Mouse (Mus musculus) intestine, embryonic 15.5 days (tissue): ENCODE results near the gene Ush2a. TPM values are rescaled to one million over a fixed set of nuclear protein-coding genes. Genes with fewer than 3 reads are reported as not detected.
A peak's percentile ranks its signal among the peaks of the same experiment; 100 is the strongest.

Experiments used
- ATAC-seq: fragments of 200-750 bp; cut with Nextera tagmentation; 2 replicates; pipeline ENCODE4 v1.8.0; 2017; ENCODE audit warnings: moderate TSS enrichment, moderate library complexity
- H3K27ac ChIP-seq: fragments of 300-500 bp; sonication (generic); 2 replicates; pipeline ENCODE4 v1.5.1; 2015; ENCODE audit warnings: mild to moderate bottlenecking, inconsistent platforms
- H3K27me3 ChIP-seq: fragments of 300-500 bp; sonication (generic); replicated peaks from 2 replicates; pipeline ENCODE4 v1.6.1; 2015; ENCODE audit warnings: inconsistent platforms
- H3K36me3 ChIP-seq: fragments of 300-500 bp; sonication (generic); 2 replicates; pipeline ENCODE4 v1.6.1; 2015; ENCODE audit warnings: inconsistent platforms
- H3K4me1 ChIP-seq: fragments of 300-500 bp; sonication (generic); replicated peaks from 2 replicates; pipeline ENCODE4 v1.6.1; 2015; ENCODE audit warnings: inconsistent platforms
- H3K4me2 ChIP-seq: fragments of 300-500 bp; sonication (generic); replicated peaks from 2 replicates; pipeline ENCODE4 v1.6.1; 2015; ENCODE audit warnings: mild to moderate bottlenecking, inconsistent platforms
- H3K4me3 ChIP-seq: fragments of 300-500 bp; sonication (generic); replicated peaks from 2 replicates; pipeline ENCODE4 v1.5.1; 2015; ENCODE audit warnings: inconsistent platforms
- H3K9ac ChIP-seq: fragments of 300-500 bp; sonication (generic); 2 replicates; pipeline ENCODE4 v1.6.1; 2015; ENCODE audit warnings: inconsistent platforms
- H3K9me3 ChIP-seq: fragments of 300-500 bp; sonication (generic); 2 replicates; pipeline ENCODE4 v1.6.1; 2016; ENCODE audit warnings: inconsistent platforms
- WGBS: fragments of 180-500 bp; shearing (Covaris S2); methylation state at CpG from one replicate; pipeline ENCODE4 v1.1.7; 2015; 5-methylcytosine and 5-hydroxymethylcytosine counted together
- polyA plus RNA-seq: library from polyadenylated mRNA; unstranded; fragments of >200 nt; fragmentation: Nextera tagmentation; extraction: Ambion mirVana; gene quantifications from 2 replicates; pipeline ENCODE4 v1.2.1, GENCODE M21; 2015

Ush2a gene
- polyA plus RNA-seq, 1 experiment from 2014 or later = 0.04 TPM

- Histone ChIP-seq H3K36me3 (peaks cover 34% of the 10 kb centered on the region), H3K4me3 (no peak overlapping the region), H3K4me1 (no peaks in the 10 kb centered on the region), H3K27ac (no peak overlapping the region), H3K9ac (no peak overlapping the region), H3K4me2 (no peak overlapping the region), H3K9me3 (no peaks in the 10 kb centered on the region), H3K27me3 (no peaks in the 10 kb centered on the region)
- WGBS = 86% methylated on average over 16 of the region's 16 CpGs
- ATAC-seq = peak; percentile 41
These were observed 712.1 kb downstream of the Ush2a start for GRCm38 (mm10) chr1:188973926-188974325.

GRCm38 (mm10) chr1:188980050-188980449, 718.2 kb downstream of the Ush2a start:
- Histone ChIP-seq H3K27ac (no peak overlapping the region), H3K9ac (no peak overlapping the region), H3K4me1 (no peaks in the 10 kb centered on the region), H3K4me3 (no peak overlapping the region), H3K4me2 (no peak overlapping the region), H3K9me3 (no peaks in the 10 kb centered on the region), H3K36me3 (peaks cover 48% of the 10 kb centered on the region), H3K27me3 (no peaks in the 10 kb centered on the region)
- ATAC-seq = peak; percentile 43; the same call in 1 of the 2 replicates
- 17% methylated on average over 3 of the region's 3 CpGs for WGBS

- no peak for ATAC-seq
- Histone ChIP-seq H3K9ac (no peak overlapping the region), H3K4me3 (no peak overlapping the region), H3K4me1 (no peaks in the 10 kb centered on the region), H3K4me2 (no peak overlapping the region), H3K27ac (no peak overlapping the region), H3K36me3 (peaks cover 33% of the 10 kb centered on the region), H3K9me3 (no peaks in the 10 kb centered on the region), H3K27me3 (no peaks in the 10 kb centered on the region)
- WGBS = 43% methylated on average over 4 of the region's 4 CpGs
These were observed 731.4 kb downstream of the Ush2a start for GRCm38 (mm10) chr1:188993218-188993617.

- no peak overlapping the region for H3K9ac ChIP-seq
- ATAC-seq = no peak
- peaks cover 16% of the 10 kb centered on the region for H3K36me3 ChIP-seq
- no peak overlapping the region for H3K4me2 ChIP-seq
- H3K9me3 ChIP-seq = no peaks in the 10 kb centered on the region
- 95% methylated on average over 3 of the region's 3 CpGs for WGBS
- H3K4me3 ChIP-seq = no peak overlapping the region
- no peak overlapping the region for H3K27ac ChIP-seq
- no peaks in the 10 kb centered on the region for H3K27me3 ChIP-seq
- H3K4me1 ChIP-seq = no peaks in the 10 kb centered on the region
These were observed 736.1 kb downstream of the Ush2a start for GRCm38 (mm10) chr1:188997921-188998320.

DNA sequence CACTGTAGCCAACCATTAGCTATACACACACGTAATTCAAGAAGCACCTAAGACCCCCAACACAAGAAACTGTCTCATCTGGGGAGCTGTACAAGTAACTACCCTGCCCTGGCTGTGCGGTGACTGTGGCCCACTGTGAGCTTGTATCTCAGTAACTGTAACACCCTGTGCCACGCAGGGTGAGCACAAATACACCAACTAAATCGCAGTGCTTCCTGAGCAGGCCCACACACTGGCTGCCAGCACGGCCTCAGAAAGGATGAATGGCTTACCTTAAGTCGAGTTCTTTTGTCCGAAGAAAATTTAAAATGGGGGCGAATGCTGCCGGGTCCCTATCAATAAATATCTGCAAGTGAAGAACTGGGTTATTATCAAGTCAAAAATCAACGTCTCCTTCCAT, 738.2 kb downstream of the Ush2a start:
- 92% methylated on average over 10 of the region's 10 CpGs for WGBS
- Histone ChIP-seq H3K4me1 (peaks cover 3% of the 10 kb centered on the region; the same call in 1 of the 2 replicates), H3K9me3 (no peaks in the 10 kb centered on the region), H3K4me3 (no peak overlapping the region), H3K27me3 (no peaks in the 10 kb centered on the region), H3K4me2 (no peak overlapping the region), H3K27ac (no peak overlapping the region), H3K9ac (no peak overlapping the region), H3K36me3 (peaks cover 16% of the 10 kb centered on the region)
- no peak for ATAC-seq

- Histone ChIP-seq H3K9ac (no peak overlapping the region), H3K36me3 (peaks cover 3% of the 10 kb centered on the region), H3K27ac (no peak overlapping the region), H3K27me3 (no peaks in the 10 kb centered on the region), H3K4me1 (peaks cover 15% of the 10 kb centered on the region; the same call in 1 of the 2 replicates), H3K4me3 (no peak overlapping the region), H3K4me2 (no peak overlapping the region), H3K9me3 (no peaks in the 10 kb centered on the region)
- ATAC-seq = no peak
- WGBS = 90% methylated on average over 12 of the region's 12 CpGs
These were observed 740.0 kb downstream of the Ush2a start for GRCm38 (mm10) chr1:189001815-189002214.

DNA sequence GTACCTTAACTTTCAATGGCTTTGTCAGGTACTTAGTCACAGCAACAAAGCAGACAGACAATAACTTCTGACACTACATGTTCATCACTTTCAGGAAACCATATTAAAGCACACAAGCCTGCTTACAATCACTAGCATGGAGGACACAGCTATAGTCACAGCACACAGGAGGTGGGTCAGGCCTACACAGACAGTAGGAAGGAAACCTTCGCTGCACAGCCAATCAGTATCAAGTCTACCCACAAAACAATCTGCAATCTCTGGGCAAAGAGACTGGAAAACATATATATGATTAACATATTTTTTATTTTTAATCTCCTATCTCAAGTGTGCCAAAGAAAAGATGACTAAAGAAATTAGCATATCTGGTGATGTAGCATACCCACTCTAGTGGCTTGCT, 743.0 kb downstream of the Ush2a start:
- Histone ChIP-seq H3K4me1 (peaks cover 16% of the 10 kb centered on the region; the same call in 1 of the 2 replicates), H3K4me3 (no peak overlapping the region), H3K36me3 (no peaks in the 10 kb centered on the region), H3K27me3 (no peaks in the 10 kb centered on the region), H3K9me3 (no peaks in the 10 kb centered on the region), H3K4me2 (no peak overlapping the region), H3K27ac (no peak overlapping the region), H3K9ac (no peak overlapping the region)
- ATAC-seq = no peak
- 95% methylated on average over 1 of the region's 1 CpGs for WGBS

DNA sequence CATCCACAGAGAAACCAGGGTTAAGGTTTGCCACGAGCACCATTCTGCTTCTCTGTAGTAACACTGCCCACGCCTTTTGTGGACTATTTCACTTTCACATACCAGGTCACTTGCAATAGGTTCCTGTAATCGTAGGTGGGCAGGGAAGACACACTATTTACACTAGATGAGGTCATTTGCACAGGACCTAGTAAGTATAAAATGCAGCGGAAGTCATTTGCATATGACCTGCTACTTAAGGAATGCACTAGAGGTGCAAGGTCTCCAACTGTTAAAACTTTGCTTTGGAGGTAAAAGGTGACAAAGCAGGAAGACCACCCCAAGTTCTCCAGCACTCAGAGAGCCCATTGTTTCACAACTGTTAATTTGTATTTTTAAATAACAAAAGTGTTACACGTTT, 744.4 kb downstream of the Ush2a start:
- H3K27ac ChIP-seq = no peak overlapping the region
- peak overlapping the region; percentile 86 for H3K4me2 ChIP-seq
- H3K27me3 ChIP-seq = no peaks in the 10 kb centered on the region
- peaks cover 16% of the 10 kb centered on the region; the same call in 1 of the 2 replicates for H3K4me1 ChIP-seq
- ATAC-seq = peak; percentile 68
- 46% methylated on average over 5 of the region's 5 CpGs for WGBS
- H3K36me3 ChIP-seq = no peaks in the 10 kb centered on the region
- no peak overlapping the region for H3K9ac ChIP-seq
- H3K4me3 ChIP-seq = peak overlapping the region; percentile 95; the same call in 1 of the 2 replicates
- H3K9me3 ChIP-seq = no peaks in the 10 kb centered on the region

DNA sequence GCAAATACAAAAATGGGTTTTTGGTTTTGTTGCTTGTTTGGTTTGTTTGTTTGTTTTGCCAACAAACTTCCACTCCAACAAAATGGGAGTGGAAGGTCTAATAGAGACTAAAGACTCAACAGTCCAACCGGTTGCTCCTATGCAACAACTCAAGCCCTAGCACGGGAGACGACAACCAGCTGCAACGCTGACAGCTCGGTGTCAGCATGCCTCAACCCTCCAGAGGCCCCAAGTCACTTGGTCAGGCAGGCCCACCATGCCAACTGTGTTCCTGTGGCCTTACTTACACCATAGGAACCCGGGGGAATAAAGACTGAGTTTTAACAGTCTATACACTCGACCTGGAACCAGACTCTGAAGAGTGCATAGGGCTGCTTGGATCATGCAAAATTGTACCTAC, 745.0 kb downstream of the Ush2a start:
- no peak overlapping the region for H3K27ac ChIP-seq
- no peaks in the 10 kb centered on the region for H3K36me3 ChIP-seq
- H3K4me2 ChIP-seq = peak overlapping the region; percentile 86
- peak overlapping the region; percentile 95 for H3K4me3 ChIP-seq
- H3K4me1 ChIP-seq = peaks cover 16% of the 10 kb centered on the region; the same call in 1 of the 2 replicates
- peak; percentile 27 for ATAC-seq
- no peaks in the 10 kb centered on the region for H3K9me3 ChIP-seq
- H3K27me3 ChIP-seq = no peaks in the 10 kb centered on the region
- WGBS = 0% methylated on average over 7 of the region's 7 CpGs
- peak overlapping the region; percentile 97 for H3K9ac ChIP-seq

DNA sequence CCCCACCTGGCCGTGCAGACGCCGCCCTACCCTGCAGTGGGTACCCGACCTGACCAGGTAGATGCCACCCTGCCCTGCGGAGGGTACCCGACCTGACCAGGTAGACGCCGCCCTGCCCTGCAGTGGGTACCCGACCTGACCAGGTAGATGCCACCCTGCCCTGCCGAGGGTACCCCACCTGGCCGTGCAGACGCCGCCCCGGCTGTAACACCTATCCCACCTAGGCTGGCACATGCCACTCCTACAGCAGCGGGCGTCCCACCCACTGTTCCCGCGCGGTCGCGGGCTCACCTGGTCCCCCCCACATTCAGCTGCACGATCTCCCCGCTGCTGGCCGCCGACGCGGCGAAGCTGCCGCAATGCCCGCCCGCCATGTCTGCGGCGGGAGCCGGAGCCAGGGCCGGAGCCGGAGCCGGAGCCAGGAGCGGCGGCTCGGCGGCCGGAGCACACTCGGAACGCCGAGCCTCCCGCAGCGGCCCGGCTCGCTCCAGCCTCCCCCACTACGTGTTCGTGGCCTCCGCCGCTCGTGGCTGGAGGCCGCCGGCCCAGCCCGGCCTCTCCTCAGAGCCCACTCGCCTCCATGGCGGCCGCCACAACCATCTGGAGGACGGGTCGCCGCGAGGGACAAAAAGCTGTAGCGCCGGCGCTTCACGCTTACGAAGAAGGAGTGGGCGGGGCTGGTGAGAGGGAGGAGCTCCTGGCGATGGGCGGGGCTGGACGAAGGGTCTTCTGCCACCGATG, 745.6 kb downstream of the Ush2a start, which contains the start of gene Kctd3:
Gene Kctd3, minus strand, starts transcription at position 603 of the 741 bp plus-strand sequence.
- H3K9ac ChIP-seq = peak within 1 kb of the TSS; percentile 97
- H3K36me3 ChIP-seq = no peaks in the 10 kb centered on the region
- ATAC-seq = peak; percentile 90
- H3K4me1 ChIP-seq = peaks cover 17% of the 10 kb centered on the region
- H3K27ac ChIP-seq = peak within 1 kb of the TSS; percentile 51; the same call in 1 of the 2 replicates
- no peaks in the 10 kb centered on the region for H3K27me3 ChIP-seq
- H3K9me3 ChIP-seq = no peaks in the 10 kb centered on the region
- peak within 1 kb of the TSS; percentile 95 for H3K4me3 ChIP-seq
- WGBS = under 1% methylated on average over 74 of the region's 74 CpGs
- peak within 1 kb of the TSS; percentile 86 for H3K4me2 ChIP-seq

GRCm38 (mm10) chr1:189007980-189008324, 746.1 kb downstream of the Ush2a start:
- peak; percentile 56 for ATAC-seq
- Histone ChIP-seq H3K4me2 (peak overlapping the region; percentile 86), H3K27me3 (no peaks in the 10 kb centered on the region), H3K9me3 (no peaks in the 10 kb centered on the region), H3K4me3 (peak overlapping the region; percentile 95), H3K9ac (no peak overlapping the region), H3K27ac (no peak overlapping the region), H3K4me1 (peaks cover 23% of the 10 kb centered on the region), H3K36me3 (no peaks in the 10 kb centered on the region)
- 48% methylated on average over 7 of the region's 7 CpGs for WGBS

GRCm38 (mm10) chr1:189010671-189011070, 748.8 kb downstream of the Ush2a start:
- no peak overlapping the region for H3K27ac ChIP-seq
- H3K9ac ChIP-seq = no peak overlapping the region
- no peaks in the 10 kb centered on the region for H3K36me3 ChIP-seq
- H3K4me3 ChIP-seq = no peak overlapping the region
- no peak for ATAC-seq
- peaks cover 28% of the 10 kb centered on the region for H3K4me1 ChIP-seq
- WGBS = 90% methylated on average over 4 of the region's 4 CpGs
- no peaks in the 10 kb centered on the region for H3K27me3 ChIP-seq
- no peak overlapping the region for H3K4me2 ChIP-seq
- H3K9me3 ChIP-seq = no peaks in the 10 kb centered on the region
